Mouse (Mus musculus): ENCODE measurements at regions not wholly inside any gene's neighbourhood (a gene's known extent, or its start where the extent isn't known, plus 50 kb on each side); places are given as distances from the start of the nearest gene placed in this dataset.

- no peak for ATAC-seq (ENCODE audit: extremely low read depth, insufficient number of reproducible peaks, low FRiP score, poor library complexity, severe bottlenecking)
Measured at GRCm38 (mm10) chr11:63369475-63369874, 240.7 kb downstream of the Pmp22 start.

GRCm38 (mm10) chr11:63376311-63376710 lies 247.5 kb downstream of the Pmp22 start:
- no peak for ATAC-seq (ENCODE audit: extremely low read depth, insufficient number of reproducible peaks, low FRiP score, poor library complexity, severe bottlenecking)

GRCm38 (mm10) chr11:63376991-63377390 lies 248.2 kb downstream of the Pmp22 start:
- no peak for ATAC-seq (ENCODE audit: extremely low read depth, insufficient number of reproducible peaks, low FRiP score, poor library complexity, severe bottlenecking)

GRCm38 (mm10) chr11:63388247-63388646 lies 259.5 kb downstream of the Pmp22 start:
- no peak for ATAC-seq (ENCODE audit: extremely low read depth, insufficient number of reproducible peaks, low FRiP score, poor library complexity, severe bottlenecking)

GRCm38 (mm10) chr11:63391478-63391877 lies 262.7 kb downstream of the Pmp22 start:
- no peak for ATAC-seq (ENCODE audit: extremely low read depth, insufficient number of reproducible peaks, low FRiP score, poor library complexity, severe bottlenecking)

GRCm38 (mm10) chr11:63392378-63392777 lies 263.6 kb downstream of the Pmp22 start:
- ATAC-seq (ENCODE audit: extremely low read depth, insufficient number of reproducible peaks, low FRiP score, poor library complexity, severe bottlenecking): no peak

GRCm38 (mm10) chr11:63394201-63394600 lies 265.4 kb downstream of the Pmp22 start:
- ATAC-seq (ENCODE audit: extremely low read depth, insufficient number of reproducible peaks, low FRiP score, poor library complexity, severe bottlenecking): no peak

GRCm38 (mm10) chr11:63396386-63396785 lies 267.6 kb downstream of the Pmp22 start:
- ATAC-seq (ENCODE audit: extremely low read depth, insufficient number of reproducible peaks, low FRiP score, poor library complexity, severe bottlenecking): no peak

- no peak for ATAC-seq (ENCODE audit: extremely low read depth, insufficient number of reproducible peaks, low FRiP score, poor library complexity, severe bottlenecking)
Measured at GRCm38 (mm10) chr11:63402741-63403140, 274.0 kb downstream of the Pmp22 start.

- ATAC-seq (ENCODE audit: extremely low read depth, insufficient number of reproducible peaks, low FRiP score, poor library complexity, severe bottlenecking): 0 out of 2 replicates have a peak, but pooled peaks have one; percentile 30
Measured at GRCm38 (mm10) chr11:63404719-63405118, 275.9 kb downstream of the Pmp22 start.

- ATAC-seq (ENCODE audit: extremely low read depth, insufficient number of reproducible peaks, low FRiP score, poor library complexity, severe bottlenecking): no peak
Measured at GRCm38 (mm10) chr11:63409431-63409830, 280.6 kb downstream of the Pmp22 start.

GRCm38 (mm10) chr11:63410921-63411320 lies 282.1 kb downstream of the Pmp22 start:
- ATAC-seq (ENCODE audit: extremely low read depth, insufficient number of reproducible peaks, low FRiP score, poor library complexity, severe bottlenecking): no peak

GRCm38 (mm10) chr11:63412364-63412991 lies 283.7 kb downstream of the Pmp22 start:
- no peak for ATAC-seq (ENCODE audit: extremely low read depth, insufficient number of reproducible peaks, low FRiP score, poor library complexity, severe bottlenecking)

- no peak for ATAC-seq (ENCODE audit: extremely low read depth, insufficient number of reproducible peaks, low FRiP score, poor library complexity, severe bottlenecking)
Measured at GRCm38 (mm10) chr11:63413106-63413505, 284.3 kb downstream of the Pmp22 start.

- ATAC-seq (ENCODE audit: extremely low read depth, insufficient number of reproducible peaks, low FRiP score, poor library complexity, severe bottlenecking): no peak
Measured at GRCm38 (mm10) chr11:63413621-63414020, 284.8 kb downstream of the Pmp22 start.

- ATAC-seq (ENCODE audit: extremely low read depth, insufficient number of reproducible peaks, low FRiP score, poor library complexity, severe bottlenecking): no peak
Measured at GRCm38 (mm10) chr11:63418042-63418776, 289.4 kb downstream of the Pmp22 start.

GRCm38 (mm10) chr11:63420341-63420740 lies 291.6 kb downstream of the Pmp22 start:
- ATAC-seq (ENCODE audit: extremely low read depth, insufficient number of reproducible peaks, low FRiP score, poor library complexity, severe bottlenecking): no peak

- ATAC-seq (ENCODE audit: extremely low read depth, insufficient number of reproducible peaks, low FRiP score, poor library complexity, severe bottlenecking): no peak
Measured at GRCm38 (mm10) chr11:63422069-63422468, 293.3 kb downstream of the Pmp22 start.

- ATAC-seq (ENCODE audit: extremely low read depth, insufficient number of reproducible peaks, low FRiP score, poor library complexity, severe bottlenecking): no peak
Measured at GRCm38 (mm10) chr11:63424319-63424718, 295.5 kb downstream of the Pmp22 start.

GRCm38 (mm10) chr11:63425741-63426140 lies 297.0 kb downstream of the Pmp22 start:
- no peak for ATAC-seq (ENCODE audit: extremely low read depth, insufficient number of reproducible peaks, low FRiP score, poor library complexity, severe bottlenecking)

GRCm38 (mm10) chr11:63453786-63454185 lies 325.0 kb downstream of the Pmp22 start:
- no peak for ATAC-seq (ENCODE audit: extremely low read depth, insufficient number of reproducible peaks, low FRiP score, poor library complexity, severe bottlenecking)
